Mouse (Mus musculus) C2C12 (cell line): ENCODE measurements around the gene Aurkaip1. TPM values are rescaled to one million over a fixed set of nuclear protein-coding genes. Genes with fewer than 3 reads are reported as not detected.
"Not testable (repeated sequence)": the region's sequence is repeated elsewhere in the genome, so short reads cannot be mapped to it uniquely, and the experiment has no call there.

Source experiments
- H3K27me3 ChIP-seq: one replicate; pipeline ENCODE4 v1.6.1; 2011; ENCODE audit not compliant: control insufficient read depth, insufficient read depth, insufficient read length
- H3K36me3 ChIP-seq: one replicate; pipeline ENCODE4 v1.6.1; 2011; ENCODE audit not compliant: control insufficient read depth, insufficient read depth
- H3K4me3 ChIP-seq: one replicate; pipeline ENCODE4 v1.5.1; 2011; ENCODE audit warnings: mild to moderate bottlenecking, control low read depth; ENCODE audit not compliant: poor library complexity, insufficient read depth, severe bottlenecking
- H3K79me2 ChIP-seq: one replicate; pipeline ENCODE4 v1.6.1; 2011; ENCODE audit not compliant: control insufficient read depth, insufficient read depth
- H3K79me3 ChIP-seq: one replicate; pipeline ENCODE4 v1.6.1; 2011; ENCODE audit warnings: low read depth, control low read depth
- H3ac ChIP-seq: one replicate; pipeline ENCODE3; 2011; ENCODE audit warnings: low read depth; ENCODE audit not compliant: control insufficient read depth, insufficient read length
- CEBPB ChIP-seq: IDR thresholded peaks from one replicate; pipeline ENCODE4 v1.6.1; 2011; ENCODE audit warnings: low read depth, mild to moderate bottlenecking, control low read depth, moderate library complexity
- CTCF ChIP-seq: IDR thresholded peaks from one replicate; pipeline ENCODE4 v1.5.1; 2011; ENCODE audit not compliant: control insufficient read depth, insufficient read depth, insufficient read length
- FOSL1 ChIP-seq: IDR thresholded peaks from one replicate; pipeline ENCODE4 v1.8.0; 2011; ENCODE audit warnings: mild to moderate bottlenecking, low read length; ENCODE audit not compliant: poor library complexity, insufficient read depth, severe bottlenecking
- MAX ChIP-seq: IDR thresholded peaks from one replicate; pipeline ENCODE4 v1.6.1; 2011; ENCODE audit warnings: mild to moderate bottlenecking, control low read depth
- MYOD1 ChIP-seq: IDR thresholded peaks from one replicate; pipeline ENCODE4 v1.6.1; 2011; ENCODE audit warnings: low read depth; ENCODE audit not compliant: control insufficient read depth, insufficient read length
- MYOG ChIP-seq: IDR thresholded peaks from one replicate; pipeline ENCODE4 v1.6.1; 2011; ENCODE audit not compliant: control insufficient read depth, insufficient read length; ENCODE audit errors: extremely low read depth
- USF1 ChIP-seq: IDR thresholded peaks from one replicate; pipeline ENCODE4 v1.6.1; 2011; ENCODE audit warnings: low read depth, mild to moderate bottlenecking, control low read depth, moderate library complexity
- polyA plus RNA-seq: library from polyadenylated mRNA; unstranded; fragments of >200 nt; fragmentation: generic; extraction: Trizol; gene quantifications from one replicate; pipeline ENCODE4 v1.2.1, GENCODE M21; 2012; ENCODE audit warnings: missing spikeins

Aurkaip1 gene
- polyA plus RNA-seq, 1 experiment = 140 TPM

- H3K4me3 ChIP-seq = no peak overlapping the region
- H3K27me3 ChIP-seq = peaks cover 16% of the 10 kb centered on the region
- TF ChIP-seq MYOD1 (no peak), FOSL1 (no peak), USF1 (no peak), CEBPB (no peak), CTCF (no peak), MAX (no peak), MYOG (no peak)
- H3K36me3 ChIP-seq = no peaks in the 10 kb centered on the region
- no peak overlapping the region for H3ac ChIP-seq
- no peaks in the 10 kb centered on the region for H3K79me3 ChIP-seq
- H3K79me2 ChIP-seq = no peaks in the 10 kb centered on the region
Observed at GRCm38 (mm10) chr4:155788300-155788699, 42.8 kb upstream of the Aurkaip1 start.

GRCm38 (mm10) chr4:155788833-155789232 is 42.2 kb upstream of the Aurkaip1 start:
- H3K4me3 ChIP-seq, H3K79me3 ChIP-seq, H3K79me2 ChIP-seq, H3K36me3 ChIP-seq, H3ac ChIP-seq: not testable (repeated sequence)
- peaks cover 16% of the 10 kb centered on the region for H3K27me3 ChIP-seq

- H3K79me2 ChIP-seq = no peaks in the 10 kb centered on the region
- H3K79me3 ChIP-seq = no peaks in the 10 kb centered on the region
- TF ChIP-seq USF1 (no peak), FOSL1 (no peak), MAX (no peak), MYOD1 (no peak), CEBPB (no peak), MYOG (no peak), CTCF (no peak)
- peaks cover 16% of the 10 kb centered on the region for H3K27me3 ChIP-seq
- H3ac ChIP-seq = no peak within 1 kb of the TSS
- H3K4me3 ChIP-seq = no peak within 1 kb of the TSS
- H3K36me3 ChIP-seq = no peaks in the 10 kb centered on the region
Observed at GRCm38 (mm10) chr4:155790021-155790489, 41.0 kb upstream of the Aurkaip1 start, which contains the start of gene Ankrd65. Ankrd65 (plus strand) TSS chr4:155790439.

GRCm38 (mm10) chr4:155790650-155791161 is 40.4 kb upstream of the Aurkaip1 start:
- H3K36me3 ChIP-seq = no peaks in the 10 kb centered on the region
- H3K4me3 ChIP-seq = no peak overlapping the region
- no peaks in the 10 kb centered on the region for H3K79me3 ChIP-seq
- no peak overlapping the region for H3ac ChIP-seq
- TF ChIP-seq CTCF (no peak), CEBPB (no peak), USF1 (no peak), MYOD1 (no peak), MYOG (no peak)
- H3K27me3 ChIP-seq = peaks cover 16% of the 10 kb centered on the region
- no peaks in the 10 kb centered on the region for H3K79me2 ChIP-seq

GRCm38 (mm10) chr4:155791240-155791933 is 39.7 kb upstream of the Aurkaip1 start:
- Histone ChIP-seq H3K27me3 (peaks cover 20% of the 10 kb centered on the region), H3K36me3 (no peaks in the 10 kb centered on the region), H3K79me2 (no peaks in the 10 kb centered on the region), H3K79me3 (no peaks in the 10 kb centered on the region), H3ac (no peak overlapping the region), H3K4me3 (no peak overlapping the region)
- TF ChIP-seq USF1 = no peak

GRCm38 (mm10) chr4:155793730-155794129 is 37.3 kb upstream of the Aurkaip1 start:
- TF ChIP-seq MYOG (no peak), CTCF (no peak), MAX (no peak), FOSL1 (no peak), MYOD1 (no peak), CEBPB (no peak), USF1 (no peak)
- no peaks in the 10 kb centered on the region for H3K79me3 ChIP-seq
- peaks cover 20% of the 10 kb centered on the region for H3K27me3 ChIP-seq
- no peaks in the 10 kb centered on the region for H3K36me3 ChIP-seq
- no peak overlapping the region for H3K4me3 ChIP-seq
- no peak overlapping the region for H3ac ChIP-seq
- H3K79me2 ChIP-seq = no peaks in the 10 kb centered on the region
